Mouse (Mus musculus): ENCODE data around the gene Txn2. TPM values are rescaled to one million over a fixed set of nuclear protein-coding genes. Genes with fewer than 3 reads are reported as not detected.
"Not testable (repeated sequence)": the region's sequence is repeated elsewhere in the genome, so short reads cannot be mapped to it uniquely, and the experiment has no call there.

Gene Txn2
- total RNA-seq, 2 experiments from 2014 or later: 89.0 to 226 TPM

- no peak for ATAC-seq (replicated peaks; ENCODE audit: poor library complexity, severe bottlenecking)
Measured at GRCm38 (mm10) chr15:77882297-77882696, 46.5 kb downstream of the Txn2 start.

GRCm38 (mm10) chr15:77881698-77882097 is 47.1 kb downstream of the Txn2 start:
- peak; percentile 71 for ATAC-seq (replicated peaks; ENCODE audit: poor library complexity, severe bottlenecking)

- ATAC-seq (replicated peaks; ENCODE audit: poor library complexity, severe bottlenecking): no peak
Measured at GRCm38 (mm10) chr15:77880738-77881137, 48.1 kb downstream of the Txn2 start.

GRCm38 (mm10) chr15:77879756-77880155 is 49.0 kb downstream of the Txn2 start:
- no peak for ATAC-seq (replicated peaks; ENCODE audit: poor library complexity, severe bottlenecking)

GRCm38 (mm10) chr15:77877209-77877608 is 51.6 kb downstream of the Txn2 start:
- no peak for ATAC-seq (replicated peaks; ENCODE audit: poor library complexity, severe bottlenecking)

GRCm38 (mm10) chr15:77876716-77877115 is 52.1 kb downstream of the Txn2 start:
- ATAC-seq (replicated peaks; ENCODE audit: poor library complexity, severe bottlenecking): no peak

- ATAC-seq (replicated peaks; ENCODE audit: poor library complexity, severe bottlenecking): no peak
Measured at GRCm38 (mm10) chr15:77875953-77876352, 52.9 kb downstream of the Txn2 start.

- ATAC-seq (replicated peaks; ENCODE audit: poor library complexity, severe bottlenecking): peak; percentile 93
Measured at GRCm38 (mm10) chr15:77874807-77875206, 54.0 kb downstream of the Txn2 start.

- peak; percentile 54 for ATAC-seq (replicated peaks; ENCODE audit: poor library complexity, severe bottlenecking)
Measured at GRCm38 (mm10) chr15:77874310-77874709, 54.5 kb downstream of the Txn2 start.

- ATAC-seq (replicated peaks; ENCODE audit: poor library complexity, severe bottlenecking): no peak
Measured at GRCm38 (mm10) chr15:77873564-77873963, 55.2 kb downstream of the Txn2 start.

GRCm38 (mm10) chr15:77872996-77873395 is 55.8 kb downstream of the Txn2 start:
- ATAC-seq (replicated peaks; ENCODE audit: poor library complexity, severe bottlenecking): no peak

- ATAC-seq (replicated peaks; ENCODE audit: poor library complexity, severe bottlenecking): no peak
Measured at GRCm38 (mm10) chr15:77868340-77868739, 60.5 kb downstream of the Txn2 start.

- ATAC-seq (replicated peaks; ENCODE audit: poor library complexity, severe bottlenecking): not testable (repeated sequence)
Measured at GRCm38 (mm10) chr15:77867231-77867968, 61.4 kb downstream of the Txn2 start.

GRCm38 (mm10) chr15:77866583-77867220 is 62.1 kb downstream of the Txn2 start:
- ATAC-seq (replicated peaks; ENCODE audit: poor library complexity, severe bottlenecking): no peak

Other genes starting within 250 kb of the Txn2 start
- not detected in 2 replicates for gene Apol7e, start 230.1 kb downstream of the Txn2 start, total RNA-seq (2014; fragmentation: Nextera tagmentation)
- gene Apol7e, start 230.1 kb downstream of the Txn2 start, total RNA-seq (2017): 1.4 TPM in 1 of 2 replicates, not detected in the other
- gene Apol9b, start 200.0 kb downstream of the Txn2 start, total RNA-seq (2014; fragmentation: Nextera tagmentation): not detected in 2 replicates
- not detected in 2 replicates for gene Apol9b, start 200.0 kb downstream of the Txn2 start, total RNA-seq (2017)
- gene Apol8, start 172.0 kb downstream of the Txn2 start, total RNA-seq (2014; fragmentation: Nextera tagmentation): not detected in 2 replicates
- gene Apol8, start 172.0 kb downstream of the Txn2 start, total RNA-seq (2017): 0.04 TPM in 1 of 2 replicates, not detected in the other
- gene Myh9, start 86.8 kb downstream of the Txn2 start, total RNA-seq (2014; fragmentation: Nextera tagmentation): 199 and 315 TPM in 2 replicates
- 285 and 305 TPM in 2 replicates for gene Myh9, start 86.8 kb downstream of the Txn2 start, total RNA-seq (2017)
- 10.1 and 18.2 TPM in 2 replicates for gene Foxred2, start 27.7 kb upstream of the Txn2 start, total RNA-seq (2014; fragmentation: Nextera tagmentation)
- gene Foxred2, start 27.7 kb upstream of the Txn2 start, total RNA-seq (2017): 16.0 and 18.5 TPM in 2 replicates
- gene Eif3d, start 41.8 kb upstream of the Txn2 start, total RNA-seq (2014; fragmentation: Nextera tagmentation): 190 and 212 TPM in 2 replicates
- gene Eif3d, start 41.8 kb upstream of the Txn2 start, total RNA-seq (2017): 219 and 227 TPM in 2 replicates
- gene Cacng2, start 191.0 kb upstream of the Txn2 start, total RNA-seq (2014; fragmentation: Nextera tagmentation): not detected in 2 replicates
- not detected in 2 replicates for gene Cacng2, start 191.0 kb upstream of the Txn2 start, total RNA-seq (2017)
- 53.3 and 75.4 TPM in 2 replicates for gene Ift27, start 245.1 kb upstream of the Txn2 start, total RNA-seq (2014; fragmentation: Nextera tagmentation)
- 10.8 and 16.3 TPM in 2 replicates for gene Ift27, start 245.1 kb upstream of the Txn2 start, total RNA-seq (2017)